Mouse (Mus musculus): ENCODE measurements at regions not wholly inside any gene's neighbourhood (a gene's known extent, or its start where the extent isn't known, plus 50 kb on each side); places are given as distances from the start of the nearest gene placed in this dataset.

GRCm38 (mm10) chr10:67819534-67819933, 92.9 kb downstream of the Zfp365 start:
- no peaks in the 10 kb centered on the region for H3K4me1 ChIP-seq (ENCODE audit: insufficient read depth)
- no peak overlapping the region for H3K27ac ChIP-seq (ENCODE audit: low read depth)
- H3K36me3 ChIP-seq (ENCODE audit: insufficient read depth): no peaks in the 10 kb centered on the region
- DNase-seq (peak; percentile 23), ATAC-seq (ENCODE audit: insufficient read depth) (no peak)
- no peaks in the 10 kb centered on the region for H3K9me3 ChIP-seq (ENCODE audit: low read depth, low read length)
- no peak for TF ChIP-seq CTCF (IDR thresholded peaks at IDR 0.05; ENCODE audit: low read depth)
- H3K4me3 ChIP-seq (ENCODE audit: low read depth, low read length): no peak overlapping the region
- 68% methylated on average over 8 of the region's 8 CpGs for WGBS
- no peak overlapping the region for H3K4me2 ChIP-seq
- no peak overlapping the region for H3K9ac ChIP-seq
- H3K27me3 ChIP-seq (ENCODE audit: insufficient read depth, low read length): no peaks in the 10 kb centered on the region

- ATAC-seq (ENCODE audit: insufficient read depth): no peak
- no peak for DNase-seq
- Histone ChIP-seq H3K4me1 (ENCODE audit: insufficient read depth) (no peaks in the 10 kb centered on the region), H3K4me2 (no peak overlapping the region), H3K9me3 (ENCODE audit: low read depth, low read length) (no peaks in the 10 kb centered on the region), H3K36me3 (ENCODE audit: insufficient read depth) (no peaks in the 10 kb centered on the region), H3K9ac (no peak overlapping the region), H3K4me3 (ENCODE audit: low read depth, low read length) (no peak overlapping the region), H3K27ac (ENCODE audit: low read depth) (no peak overlapping the region), H3K27me3 (ENCODE audit: insufficient read depth, low read length) (no peaks in the 10 kb centered on the region)
- WGBS: 74% methylated on average over 4 of the region's 4 CpGs
- TF ChIP-seq CTCF (IDR thresholded peaks at IDR 0.05; ENCODE audit: low read depth): no peak
Observed at GRCm38 (mm10) chr10:67813901-67814300, 98.6 kb downstream of the Zfp365 start.

GRCm38 (mm10) chr10:67805131-67805530, 107.3 kb downstream of the Zfp365 start:
- Histone ChIP-seq H3K4me1 (ENCODE audit: insufficient read depth) (no peaks in the 10 kb centered on the region), H3K4me3 (ENCODE audit: low read depth, low read length) (no peak overlapping the region), H3K4me2 (no peak overlapping the region), H3K27me3 (ENCODE audit: insufficient read depth, low read length) (no peaks in the 10 kb centered on the region), H3K36me3 (ENCODE audit: insufficient read depth) (no peaks in the 10 kb centered on the region), H3K9ac (no peak overlapping the region), H3K9me3 (ENCODE audit: low read depth, low read length) (no peaks in the 10 kb centered on the region), H3K27ac (ENCODE audit: low read depth) (no peak overlapping the region)
- WGBS: 24% methylated on average over 4 of the region's 4 CpGs
- TF ChIP-seq CTCF (IDR thresholded peaks at IDR 0.05; ENCODE audit: low read depth): peak; percentile 60
- ATAC-seq (ENCODE audit: insufficient read depth) (no peak), DNase-seq (peak; percentile 65)

GRCm38 (mm10) chr10:67804637-67805036, 107.8 kb downstream of the Zfp365 start:
- Histone ChIP-seq H3K9ac (no peak overlapping the region), H3K36me3 (ENCODE audit: insufficient read depth) (no peaks in the 10 kb centered on the region), H3K27me3 (ENCODE audit: insufficient read depth, low read length) (no peaks in the 10 kb centered on the region), H3K27ac (ENCODE audit: low read depth) (no peak overlapping the region), H3K4me2 (no peak overlapping the region), H3K4me3 (ENCODE audit: low read depth, low read length) (no peak overlapping the region), H3K4me1 (ENCODE audit: insufficient read depth) (no peaks in the 10 kb centered on the region), H3K9me3 (ENCODE audit: low read depth, low read length) (no peaks in the 10 kb centered on the region)
- TF ChIP-seq CTCF (IDR thresholded peaks at IDR 0.05; ENCODE audit: low read depth): no peak
- DNase-seq (no peak), ATAC-seq (ENCODE audit: insufficient read depth) (no peak)
- WGBS: 66% methylated on average over 12 of the region's 12 CpGs

GRCm38 (mm10) chr10:67802156-67802555, 110.3 kb downstream of the Zfp365 start:
- no peak overlapping the region for H3K4me3 ChIP-seq (ENCODE audit: low read depth, low read length)
- no peaks in the 10 kb centered on the region for H3K9me3 ChIP-seq (ENCODE audit: low read depth, low read length)
- H3K27ac ChIP-seq (ENCODE audit: low read depth): no peak overlapping the region
- H3K9ac ChIP-seq: no peak overlapping the region
- H3K36me3 ChIP-seq (ENCODE audit: insufficient read depth): no peaks in the 10 kb centered on the region
- H3K27me3 ChIP-seq (ENCODE audit: insufficient read depth, low read length): no peaks in the 10 kb centered on the region
- H3K4me2 ChIP-seq: no peak overlapping the region
- no peak for TF ChIP-seq CTCF (IDR thresholded peaks at IDR 0.05; ENCODE audit: low read depth)
- no peaks in the 10 kb centered on the region for H3K4me1 ChIP-seq (ENCODE audit: insufficient read depth)
- no peak for DNase-seq
- WGBS: 85% methylated on average over 8 of the region's 8 CpGs
- ATAC-seq (ENCODE audit: insufficient read depth): no peak

GRCm38 (mm10) chr10:67801619-67802018, 110.8 kb downstream of the Zfp365 start:
- H3K9ac ChIP-seq: no peak overlapping the region
- H3K4me1 ChIP-seq (ENCODE audit: insufficient read depth): no peaks in the 10 kb centered on the region
- no peaks in the 10 kb centered on the region for H3K9me3 ChIP-seq (ENCODE audit: low read depth, low read length)
- DNase-seq (no peak), ATAC-seq (ENCODE audit: insufficient read depth) (no peak)
- no peaks in the 10 kb centered on the region for H3K27me3 ChIP-seq (ENCODE audit: insufficient read depth, low read length)
- H3K27ac ChIP-seq (ENCODE audit: low read depth): no peak overlapping the region
- H3K4me2 ChIP-seq: no peak overlapping the region
- H3K36me3 ChIP-seq (ENCODE audit: insufficient read depth): no peaks in the 10 kb centered on the region
- no peak overlapping the region for H3K4me3 ChIP-seq (ENCODE audit: low read depth, low read length)
- 100% methylated on average over 1 of the region's 1 CpGs for WGBS
- TF ChIP-seq CTCF (IDR thresholded peaks at IDR 0.05; ENCODE audit: low read depth): no peak

- Histone ChIP-seq H3K27ac (ENCODE audit: low read depth) (no peak overlapping the region), H3K4me1 (ENCODE audit: insufficient read depth) (no peaks in the 10 kb centered on the region), H3K4me2 (no peak overlapping the region), H3K4me3 (ENCODE audit: low read depth, low read length) (no peak overlapping the region), H3K27me3 (ENCODE audit: insufficient read depth, low read length) (no peaks in the 10 kb centered on the region), H3K9me3 (ENCODE audit: low read depth, low read length) (no peaks in the 10 kb centered on the region), H3K36me3 (ENCODE audit: insufficient read depth) (no peaks in the 10 kb centered on the region), H3K9ac (no peak overlapping the region)
- TF ChIP-seq CTCF (IDR thresholded peaks at IDR 0.05; ENCODE audit: low read depth): no peak
- 89% methylated on average over 10 of the region's 10 CpGs for WGBS
- ATAC-seq (ENCODE audit: insufficient read depth) (no peak), DNase-seq (no peak)
Observed at GRCm38 (mm10) chr10:67798991-67799390, 113.5 kb downstream of the Zfp365 start.

GRCm38 (mm10) chr10:67793206-67793605, 119.3 kb downstream of the Zfp365 start:
- H3K36me3 ChIP-seq (ENCODE audit: insufficient read depth): no peaks in the 10 kb centered on the region
- no peaks in the 10 kb centered on the region for H3K9me3 ChIP-seq (ENCODE audit: low read depth, low read length)
- H3K4me2 ChIP-seq: no peak overlapping the region
- DNase-seq (peak; percentile 62), ATAC-seq (ENCODE audit: insufficient read depth) (no peak)
- H3K27me3 ChIP-seq (ENCODE audit: insufficient read depth, low read length): no peaks in the 10 kb centered on the region
- TF ChIP-seq CTCF (IDR thresholded peaks at IDR 0.05; ENCODE audit: low read depth): no peak
- 0 out of 2 replicates have a peak, but pooled peaks cover 6% of the 10 kb centered on the region for H3K4me1 ChIP-seq (ENCODE audit: insufficient read depth)
- no peak overlapping the region for H3K4me3 ChIP-seq (ENCODE audit: low read depth, low read length)
- no peak overlapping the region for H3K9ac ChIP-seq
- no peak overlapping the region for H3K27ac ChIP-seq (ENCODE audit: low read depth)
- WGBS: 50% methylated on average over 3 of the region's 3 CpGs
